Mouse (Mus musculus): ENCODE data around the gene Gm20708.
"Not testable (repeated sequence)": the region's sequence is repeated elsewhere in the genome, so short reads cannot be mapped to it uniquely, and the experiment has no call there.

Gm20708 gene

GRCm38 (mm10) chr11:117833509-117833908 is 24.0 kb downstream of the Gm20708 start:
- not testable (repeated sequence) for DNase-seq (ENCODE audit: low spot score in 2 of 2)

GRCm38 (mm10) chr11:117834086-117834485 is 24.6 kb downstream of the Gm20708 start:
- no peak for DNase-seq (ENCODE audit: low spot score in 2 of 2)

- no peak for DNase-seq (ENCODE audit: low spot score in 2 of 2)
Measured at GRCm38 (mm10) chr11:117836306-117836705, 26.8 kb downstream of the Gm20708 start.

DNA sequence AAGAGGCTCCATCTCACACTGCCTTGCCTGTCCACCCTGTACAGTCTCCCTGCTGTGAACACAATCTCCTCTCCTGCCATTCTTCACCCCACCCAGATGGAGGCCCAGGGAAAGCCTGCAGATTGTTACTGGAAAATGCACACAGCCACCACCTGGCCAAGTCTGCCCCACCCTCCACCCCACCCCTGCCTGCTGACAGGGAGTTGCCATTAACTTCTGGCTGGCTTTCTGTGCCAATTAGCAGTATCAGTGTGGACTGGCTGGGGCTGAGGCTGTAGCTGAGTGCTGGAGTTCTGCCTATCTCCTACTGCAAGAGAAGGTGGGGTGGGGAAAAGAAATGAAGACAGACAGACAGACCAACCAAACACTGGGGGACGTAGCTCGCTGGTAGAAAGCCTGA is 29.1 kb downstream of the Gm20708 start:
- DNase-seq (ENCODE audit: low spot score in 2 of 2), result peak; percentile 50 to 52

DNA sequence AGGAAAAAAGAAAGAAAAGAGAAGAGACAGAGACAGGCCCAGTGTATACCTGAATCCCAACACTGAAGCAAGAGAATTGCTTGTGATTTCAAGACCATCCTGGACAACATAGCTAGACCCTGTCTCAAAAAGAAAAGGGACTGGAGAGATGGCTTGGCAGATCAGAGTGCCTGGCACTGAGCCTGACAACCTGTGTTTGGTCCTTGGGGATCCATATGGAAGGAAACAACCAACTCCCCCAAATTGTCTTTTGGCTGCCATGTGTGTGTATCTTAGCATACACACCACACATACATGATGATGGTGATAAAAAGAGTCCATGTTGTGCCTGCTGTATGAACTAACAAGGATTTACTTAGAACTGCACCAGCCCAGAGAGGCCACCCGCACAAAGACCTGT is 29.6 kb downstream of the Gm20708 start:
- no peak for DNase-seq (ENCODE audit: low spot score in 2 of 2)

DNA sequence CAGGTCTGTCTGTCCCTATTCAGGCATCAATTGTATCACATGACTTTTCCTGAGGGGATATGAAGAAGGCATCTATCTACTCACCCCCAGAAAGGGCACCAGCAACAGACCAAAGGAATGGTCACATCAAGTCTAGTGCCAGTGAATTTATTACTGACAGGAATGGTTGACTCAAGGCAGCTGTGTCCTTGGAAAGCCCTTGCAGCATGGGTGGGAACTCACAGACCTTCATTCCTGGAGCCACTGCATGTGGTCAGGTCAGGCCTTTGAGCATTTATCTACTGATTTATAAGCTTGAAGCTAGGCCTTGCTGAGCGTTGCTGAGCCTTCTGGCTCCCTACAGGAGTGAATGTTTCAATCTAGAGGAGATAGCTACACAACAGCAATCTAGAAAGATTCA is 31.4 kb downstream of the Gm20708 start:
- DNase-seq (ENCODE audit: low spot score in 2 of 2), result no peak

DNA sequence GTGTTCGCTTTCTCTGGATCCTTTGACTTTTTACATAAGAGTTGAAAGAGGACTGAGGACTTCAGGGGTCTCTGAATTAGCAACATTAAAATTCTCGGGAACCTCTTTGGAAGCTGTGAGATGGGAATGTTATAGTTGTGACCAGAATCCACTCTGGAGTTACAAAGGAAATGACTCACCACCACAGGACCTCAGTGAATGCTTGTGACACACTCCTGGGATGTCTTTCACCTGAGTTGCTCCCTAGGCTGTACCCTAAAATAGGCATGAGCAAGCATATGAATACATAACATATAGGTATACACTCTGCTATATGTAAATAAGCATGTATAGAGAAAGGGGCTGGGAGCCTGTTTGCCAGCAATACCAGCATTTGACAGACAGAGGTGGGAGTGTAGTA is 34.0 kb downstream of the Gm20708 start:
- no peak for DNase-seq (ENCODE audit: low spot score in 2 of 2)

- DNase-seq (ENCODE audit: low spot score in 2 of 2), result no peak
Measured at GRCm38 (mm10) chr11:117844997-117845396, 35.5 kb downstream of the Gm20708 start.

DNA sequence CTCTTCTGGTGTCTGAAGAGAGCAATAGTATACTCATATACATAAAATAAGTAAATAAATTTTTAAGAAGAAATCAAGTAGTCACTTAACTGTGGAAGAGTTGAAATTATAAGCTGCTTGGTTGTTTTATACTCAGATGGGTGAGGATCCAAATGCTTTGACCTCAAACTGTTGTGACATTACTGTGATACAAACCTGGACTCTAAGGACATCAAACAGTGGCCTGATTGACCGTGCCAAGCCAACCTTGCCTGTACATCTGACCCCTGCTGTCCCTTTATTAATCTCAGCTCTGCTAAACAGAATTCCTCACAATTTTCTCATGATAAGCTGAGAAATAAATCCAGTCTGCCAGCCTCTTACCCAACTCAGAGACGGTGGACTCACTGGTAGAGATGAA is 36.2 kb downstream of the Gm20708 start:
- no peak for DNase-seq (ENCODE audit: low spot score in 2 of 2)

- DNase-seq (ENCODE audit: low spot score in 2 of 2), result no peak
Measured at GRCm38 (mm10) chr11:117846640-117847039, 37.2 kb downstream of the Gm20708 start.

- DNase-seq (ENCODE audit: low spot score in 2 of 2), result no peak
Measured at GRCm38 (mm10) chr11:117847593-117848215, 38.2 kb downstream of the Gm20708 start.

- peak; percentile 41 to 47 for DNase-seq (ENCODE audit: low spot score in 2 of 2)
Measured at GRCm38 (mm10) chr11:117848271-117848984, 39.0 kb downstream of the Gm20708 start.

- peak; percentile 96 to 97 for DNase-seq (ENCODE audit: low spot score in 2 of 2)
Measured at GRCm38 (mm10) chr11:117848985-117849671, 39.7 kb downstream of the Gm20708 start, which contains the start of gene Birc5. TSS of gene Birc5 (plus strand) at chr11:117849251.

DNA sequence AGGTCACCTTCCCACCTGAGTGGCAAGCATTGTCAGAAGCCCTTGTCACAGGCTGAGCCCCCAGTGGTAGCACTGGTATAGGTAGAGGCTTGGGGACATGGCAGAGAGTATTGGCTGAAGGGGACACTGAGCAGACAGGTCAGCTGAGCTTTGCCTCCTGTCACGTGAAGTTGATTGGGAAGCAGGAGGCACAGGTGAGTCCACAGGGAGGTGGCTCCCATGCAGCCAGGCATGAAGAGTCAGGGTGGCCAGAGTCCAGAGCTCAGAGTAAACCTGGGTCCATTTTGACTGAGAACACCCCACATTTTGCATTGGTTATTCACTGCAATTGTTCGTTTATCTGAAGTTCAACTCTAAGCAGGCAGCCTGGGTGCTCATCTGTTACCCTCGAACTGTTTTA is 43.4 kb downstream of the Gm20708 start:
- no peak for DNase-seq (ENCODE audit: low spot score in 2 of 2)

GRCm38 (mm10) chr11:117854241-117854640 is 44.8 kb downstream of the Gm20708 start:
- DNase-seq (ENCODE audit: low spot score in 2 of 2), result no peak

GRCm38 (mm10) chr11:117855360-117855759 is 45.9 kb downstream of the Gm20708 start:
- no peak for DNase-seq (ENCODE audit: low spot score in 2 of 2)

- no peak for DNase-seq (ENCODE audit: low spot score in 2 of 2)
Measured at GRCm38 (mm10) chr11:117855975-117856374, 46.5 kb downstream of the Gm20708 start.

DNA sequence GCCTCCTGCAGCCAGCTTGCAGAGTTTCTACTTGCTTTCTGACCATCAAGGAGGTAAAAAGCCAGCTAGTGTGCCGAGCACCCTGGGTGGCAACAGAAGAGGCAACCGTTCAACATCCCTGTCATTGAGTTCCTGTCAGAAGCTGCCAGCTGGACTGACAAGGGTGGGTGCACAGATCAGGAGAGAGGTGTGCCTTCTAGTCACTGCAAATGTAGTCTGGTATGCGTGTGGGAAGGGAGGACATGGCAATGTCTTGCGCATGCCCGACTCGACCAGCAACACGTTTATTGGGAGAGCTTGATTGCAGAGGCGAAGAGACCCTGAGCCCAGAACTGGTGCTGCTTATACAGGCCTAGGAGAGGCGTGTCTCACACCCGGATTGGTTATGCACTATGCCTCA is 48.0 kb downstream of the Gm20708 start:
- DNase-seq (ENCODE audit: low spot score in 2 of 2), result no peak

DNA sequence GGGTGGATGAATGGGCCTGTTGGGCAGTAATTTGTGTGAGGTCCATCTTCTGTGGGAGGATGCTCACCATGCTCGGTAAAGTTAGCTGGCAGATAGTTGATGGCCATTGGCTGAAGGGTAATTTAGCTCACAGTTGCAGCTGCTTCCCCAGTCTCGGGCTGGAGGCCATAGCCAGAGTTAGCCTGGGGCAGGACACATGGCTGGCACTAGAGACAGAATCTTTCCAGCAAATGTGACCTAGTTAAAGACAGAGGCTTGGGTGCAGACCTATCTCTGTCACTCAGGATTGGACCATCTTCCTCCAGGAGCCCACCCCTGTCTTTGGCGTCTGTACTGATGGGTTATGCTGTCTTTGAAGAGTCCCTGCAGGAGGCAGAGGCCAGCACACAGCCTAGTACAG is 48.9 kb downstream of the Gm20708 start:
- DNase-seq (ENCODE audit: low spot score in 2 of 2), result no peak

DNA sequence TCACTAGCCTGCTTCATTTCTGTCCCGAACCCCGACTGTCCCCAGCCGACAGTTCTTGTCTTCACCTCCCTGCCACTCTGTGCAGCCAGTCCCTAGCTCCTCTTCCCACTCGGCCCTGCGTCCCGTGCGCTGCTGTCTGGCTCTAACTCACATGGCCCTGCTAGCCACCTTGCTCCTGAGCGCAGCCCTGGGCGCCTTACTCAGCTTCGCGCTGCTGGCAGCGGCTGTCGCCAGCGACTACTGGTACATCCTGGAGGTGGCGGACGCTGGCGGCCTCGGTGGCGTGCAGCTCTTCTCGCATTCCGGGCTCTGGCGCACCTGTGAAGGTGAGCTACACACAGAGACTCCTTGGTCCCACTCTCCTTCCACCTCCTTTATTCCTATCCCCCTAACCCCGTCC is 51.1 kb downstream of the Gm20708 start, which contains the start of gene Tmem235:
Gene Tmem235 (plus strand): TSS at position 152 of the 400 bp plus-strand sequence.
- DNase-seq (ENCODE audit: low spot score in 2 of 2), result no peak

DNA sequence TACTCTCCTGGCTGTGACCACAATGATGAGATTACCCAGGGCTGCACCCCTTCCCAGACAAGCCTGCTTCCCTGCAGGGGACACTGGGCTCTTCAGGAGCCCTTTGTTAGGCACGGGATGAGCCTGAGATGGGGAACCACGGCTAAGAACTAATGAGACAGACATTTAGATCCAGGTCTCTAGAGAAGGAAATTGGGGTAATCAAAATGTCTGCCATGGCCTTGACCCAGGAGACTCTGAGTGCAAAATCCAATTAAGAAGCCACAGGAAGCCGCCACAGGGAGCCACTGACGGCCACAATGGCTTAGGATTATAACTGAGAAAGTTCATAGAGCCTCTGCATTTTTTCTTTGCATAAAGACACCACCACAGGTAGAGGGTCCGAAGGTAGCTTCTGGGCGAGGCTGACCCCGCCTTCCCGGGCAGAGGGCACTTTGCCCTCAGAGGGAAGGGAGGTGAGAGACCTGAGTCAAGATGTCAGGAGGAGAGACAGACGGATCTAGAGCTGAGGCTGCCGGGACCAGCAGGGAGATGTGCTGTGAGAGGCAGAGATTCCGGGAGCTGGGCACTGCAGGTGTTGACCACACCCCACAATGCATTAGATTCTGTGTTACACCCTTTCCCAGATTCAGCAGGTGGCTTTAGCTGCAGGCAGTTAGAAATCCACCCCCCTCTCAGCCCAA is 53.8 kb downstream of the Gm20708 start:
- DNase-seq (ENCODE audit: low spot score in 2 of 2), result no peak

DNA sequence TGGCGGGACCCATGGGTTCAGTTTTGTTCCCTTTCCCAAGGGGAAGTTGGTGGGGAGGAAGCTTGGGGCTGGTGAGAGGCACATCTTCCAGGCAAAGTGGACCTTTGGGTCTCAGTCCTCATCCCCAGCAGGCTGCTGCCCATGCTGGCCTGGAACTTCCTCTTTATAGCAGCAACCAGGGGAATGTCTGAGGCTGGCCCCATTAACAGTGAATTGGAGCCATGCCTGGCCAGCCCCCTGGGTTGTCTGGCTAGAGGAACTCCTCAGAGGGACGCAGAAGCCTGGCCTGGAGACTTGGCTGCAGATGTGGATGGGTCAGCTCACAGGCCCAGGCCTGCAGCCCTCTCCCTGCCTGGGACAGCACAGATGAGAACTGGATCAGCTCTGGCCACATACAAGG is 55.3 kb downstream of the Gm20708 start:
- no peak for DNase-seq (ENCODE audit: low spot score in 2 of 2)

Data from spleen, postnatal 14 days (tissue).